Mouse (Mus musculus) embryonic facial prominence, embryonic 10.5 days (tissue): ENCODE measurements around the gene Gpr63. TPM values are rescaled to one million over a fixed set of nuclear protein-coding genes. Genes with fewer than 3 reads are reported as not detected.
"Not testable (repeated sequence)": the region's sequence is repeated elsewhere in the genome, so short reads cannot be mapped to it uniquely, and the experiment has no call there.

Experiments used
- DNase-seq: peaks from one replicate; pipeline ENCODE4 v3.0.0-alpha.2; 2017; ENCODE audit warnings: low spot score
- H3K27ac ChIP-seq: fragments of 300-500 bp; sonication (generic); replicated peaks from 2 replicates; pipeline ENCODE4 v1.5.1; 2016; ENCODE audit warnings: mild to moderate bottlenecking
- H3K27me3 ChIP-seq: fragments of 300-500 bp; sonication (generic); replicated peaks from 2 replicates; pipeline ENCODE4 v1.6.1; 2016; ENCODE audit warnings: low read depth, mild to moderate bottlenecking; ENCODE audit not compliant: poor library complexity, severe bottlenecking
- H3K36me3 ChIP-seq: fragments of 300-500 bp; sonication (generic); replicated peaks from 2 replicates; pipeline ENCODE4 v1.6.1; 2016; ENCODE audit warnings: mild to moderate bottlenecking, moderate library complexity
- H3K4me1 ChIP-seq: fragments of 300-500 bp; sonication (generic); 2 replicates; pipeline ENCODE4 v1.6.1; 2016
- H3K4me3 ChIP-seq: fragments of 300-500 bp; sonication (generic); 2 replicates; pipeline ENCODE4 v1.5.1; 2016; ENCODE audit warnings: mild to moderate bottlenecking, moderate library complexity
- H3K9me3 ChIP-seq: fragments of 300-500 bp; sonication (generic); 2 replicates; pipeline ENCODE4 v1.6.1; 2016; ENCODE audit warnings: mild to moderate bottlenecking
- WGBS: fragments of 180-500 bp; shearing (Covaris S2); methylation state at CpG from one replicate; pipeline ENCODE4 v1.1.7; 2016; 5-methylcytosine and 5-hydroxymethylcytosine counted together
- polyA plus RNA-seq: library from polyadenylated mRNA; unstranded; fragments of >200 nt; fragmentation: Nextera tagmentation; extraction: Ambion mirVana; gene quantifications from 2 replicates; pipeline ENCODE4 v1.2.1, GENCODE M21; 2016

The Gpr63 gene
- polyA plus RNA-seq, 1 experiment from 2014 or later, result 0.95 TPM

GRCm38 (mm10) chr4:25011780-25012179, 45.6 kb downstream of the Gpr63 start:
- Histone ChIP-seq H3K4me1 (no peaks in the 10 kb centered on the region), H3K27me3 (no peaks in the 10 kb centered on the region), H3K27ac (no peak overlapping the region), H3K9me3 (no peaks in the 10 kb centered on the region), H3K4me3 (no peak overlapping the region), H3K36me3 (peaks cover 27% of the 10 kb centered on the region)
- DNase-seq, result no peak
- 59% methylated on average over 5 of the region's 5 CpGs for WGBS

DNA sequence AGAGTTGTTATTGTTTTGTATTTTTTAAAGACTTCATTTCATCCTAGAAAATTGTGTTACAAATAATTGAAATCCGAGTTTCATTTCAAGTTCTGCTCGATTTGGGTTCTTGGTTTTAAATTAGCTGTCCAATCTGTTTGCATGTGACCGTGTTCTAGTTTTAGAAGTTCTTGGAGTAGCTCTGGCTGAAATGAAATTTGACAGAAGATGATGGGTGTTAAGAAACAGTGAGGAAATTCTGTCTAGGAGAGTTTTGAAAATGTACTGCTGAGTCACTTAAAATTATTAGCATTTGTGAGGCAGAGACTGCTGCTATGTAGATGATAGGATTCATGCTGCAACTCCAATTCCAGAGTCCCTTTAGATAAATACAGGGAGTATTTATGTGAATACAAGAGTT, 46.5 kb downstream of the Gpr63 start:
- peaks cover 18% of the 10 kb centered on the region for H3K36me3 ChIP-seq
- H3K27me3 ChIP-seq, result no peaks in the 10 kb centered on the region
- no peaks in the 10 kb centered on the region for H3K9me3 ChIP-seq
- DNase-seq, result no peak
- no peak overlapping the region for H3K27ac ChIP-seq
- no peaks in the 10 kb centered on the region for H3K4me1 ChIP-seq
- no peak overlapping the region for H3K4me3 ChIP-seq
- 91% methylated on average over 3 of the region's 3 CpGs for WGBS

DNA sequence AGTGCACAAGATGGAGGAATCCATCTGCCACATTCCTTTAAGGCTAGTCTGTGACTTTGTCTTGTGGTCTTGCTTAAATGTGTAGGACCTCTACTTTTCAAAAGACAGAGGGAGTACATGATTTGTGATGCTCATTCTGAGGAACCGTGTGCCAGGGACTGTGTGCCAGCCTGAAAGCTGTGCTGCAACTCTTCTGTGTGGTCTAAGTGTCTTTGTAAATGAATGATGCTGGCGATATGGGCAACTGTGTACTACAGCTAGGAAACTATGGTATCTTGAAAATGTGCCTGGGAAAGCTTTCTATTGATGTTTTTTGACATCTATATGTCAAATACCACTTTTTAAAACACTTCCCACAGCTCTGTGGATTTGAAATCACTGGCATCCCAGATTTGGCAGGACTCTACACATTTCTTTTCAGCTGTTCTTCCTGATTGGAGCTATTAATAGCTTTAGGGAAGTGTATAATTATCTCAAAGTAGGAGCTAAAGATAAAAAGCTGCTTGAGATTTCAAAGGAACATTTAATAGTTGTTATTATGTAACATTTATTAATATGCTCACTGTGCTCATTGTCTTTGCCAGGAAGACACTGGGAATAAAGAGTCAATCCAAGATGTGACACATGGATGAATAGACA, 48.9 kb downstream of the Gpr63 start:
- 90% methylated on average over 2 of the region's 2 CpGs for WGBS
- H3K27me3 ChIP-seq, result no peaks in the 10 kb centered on the region

DNA sequence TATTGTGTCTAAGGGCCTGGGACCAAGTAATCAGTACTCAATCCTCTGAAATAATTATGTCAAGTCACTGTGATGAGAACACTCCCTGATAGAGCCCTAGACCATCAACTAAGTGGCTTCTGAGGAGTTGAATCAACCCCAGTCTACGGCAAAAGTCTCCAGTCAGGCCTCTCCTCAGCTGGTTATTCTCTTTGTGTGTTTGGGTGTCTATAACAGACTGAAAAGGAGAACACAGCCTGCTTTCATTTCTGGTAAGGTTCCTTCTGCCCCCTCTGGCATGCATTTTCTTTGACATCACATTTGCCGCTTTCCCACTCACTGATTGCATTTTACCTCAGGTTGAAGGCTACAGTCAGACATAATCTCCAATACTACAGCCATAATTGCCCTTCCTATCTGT, 62.0 kb downstream of the Gpr63 start:
- Histone ChIP-seq H3K27me3 (no peaks in the 10 kb centered on the region), H3K9me3 (no peaks in the 10 kb centered on the region), H3K4me1 (no peaks in the 10 kb centered on the region), H3K27ac (no peak overlapping the region), H3K36me3 (no peaks in the 10 kb centered on the region), H3K4me3 (no peak overlapping the region)
- DNase-seq, result no peak
- 92% methylated on average over 2 of the region's 2 CpGs for WGBS

More for the DNA sequence above, 48.9 kb downstream of the Gpr63 start:
- no peaks in the 10 kb centered on the region for H3K9me3 ChIP-seq
- no peaks in the 10 kb centered on the region for H3K36me3 ChIP-seq
- H3K27ac ChIP-seq, result no peak overlapping the region
- no peaks in the 10 kb centered on the region for H3K4me1 ChIP-seq
- H3K4me3 ChIP-seq, result no peak overlapping the region
- no peak for DNase-seq

- WGBS, result 71% methylated on average over 1 of the region's 1 CpGs
Observed at GRCm38 (mm10) chr4:25028752-25029151, 62.5 kb downstream of the Gpr63 start.

DNA sequence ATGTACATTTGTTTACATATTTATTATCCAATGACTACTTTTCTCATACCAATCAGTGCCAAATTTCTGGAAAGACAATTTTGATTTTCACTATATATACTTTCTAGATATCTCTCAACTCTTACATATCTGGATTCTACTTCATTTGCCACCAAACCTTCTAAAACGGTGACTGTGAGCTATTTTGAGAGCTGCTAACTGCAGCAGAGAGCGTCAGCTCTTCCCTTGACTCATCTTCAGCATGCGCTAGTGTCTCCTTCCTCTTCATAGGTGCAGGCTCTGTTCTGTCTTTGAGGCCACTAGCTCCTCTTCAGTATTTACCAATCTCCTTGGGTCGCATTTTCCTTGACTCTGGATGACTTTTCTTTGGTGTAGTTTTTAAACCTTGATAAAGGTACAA, 63.7 kb downstream of the Gpr63 start:
- WGBS, result 82% methylated on average over 4 of the region's 4 CpGs
- no peak for DNase-seq
- no peaks in the 10 kb centered on the region for H3K36me3 ChIP-seq
- no peak overlapping the region for H3K27ac ChIP-seq
- no peak overlapping the region for H3K4me3 ChIP-seq
- no peaks in the 10 kb centered on the region for H3K4me1 ChIP-seq
- no peaks in the 10 kb centered on the region for H3K27me3 ChIP-seq
- H3K9me3 ChIP-seq, result no peaks in the 10 kb centered on the region

More at GRCm38 (mm10) chr4:25028752-25029151, 62.5 kb downstream of the Gpr63 start:
- no peak for DNase-seq
- H3K9me3 ChIP-seq, result no peaks in the 10 kb centered on the region
- no peak overlapping the region for H3K27ac ChIP-seq
- H3K27me3 ChIP-seq, result no peaks in the 10 kb centered on the region
- no peaks in the 10 kb centered on the region for H3K4me1 ChIP-seq
- no peaks in the 10 kb centered on the region for H3K36me3 ChIP-seq
- H3K4me3 ChIP-seq, result no peak overlapping the region

- Histone ChIP-seq H3K36me3 (no peaks in the 10 kb centered on the region), H3K4me3 (no peak overlapping the region), H3K4me1 (0 out of 2 replicates have a peak, but pooled peaks cover 3% of the 10 kb centered on the region), H3K27ac (no peak overlapping the region), H3K27me3 (no peaks in the 10 kb centered on the region), H3K9me3 (no peaks in the 10 kb centered on the region)
- DNase-seq, result peak; percentile 47
- WGBS, result 23% methylated on average over 6 of the region's 6 CpGs
Observed at GRCm38 (mm10) chr4:25035158-25035791, 69.1 kb downstream of the Gpr63 start.

DNA sequence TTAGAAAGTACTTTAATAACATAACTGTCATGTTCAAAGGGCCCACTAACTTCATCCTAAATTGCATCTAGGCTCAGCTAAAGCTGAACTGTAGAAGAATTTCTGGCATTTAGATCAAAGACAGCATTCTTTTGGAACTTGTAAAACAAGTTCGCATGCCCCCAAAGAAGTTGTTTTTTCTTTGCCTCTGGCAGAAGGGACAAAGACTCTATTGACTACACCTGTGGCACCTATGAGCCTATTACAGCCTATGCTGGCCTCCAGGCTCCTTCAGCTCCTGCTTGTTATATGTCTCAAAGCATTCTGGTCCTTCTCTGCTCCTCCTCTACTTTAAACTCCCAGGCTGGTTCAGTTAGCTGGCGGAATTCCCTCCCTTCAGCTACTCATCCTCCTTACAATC, 69.6 kb downstream of the Gpr63 start:
- Histone ChIP-seq H3K9me3 (no peaks in the 10 kb centered on the region), H3K27me3 (no peaks in the 10 kb centered on the region), H3K4me1 (0 out of 2 replicates have a peak, but pooled peaks cover 3% of the 10 kb centered on the region), H3K4me3 (no peak overlapping the region), H3K27ac (no peak overlapping the region), H3K36me3 (no peaks in the 10 kb centered on the region)
- peak; percentile 9 for DNase-seq
- WGBS, result 64% methylated on average over 2 of the region's 2 CpGs

- Histone ChIP-seq H3K4me1 (0 out of 2 replicates have a peak, but pooled peaks cover 3% of the 10 kb centered on the region), H3K9me3 (no peaks in the 10 kb centered on the region), H3K4me3 (no peak overlapping the region), H3K27me3 (no peaks in the 10 kb centered on the region), H3K36me3 (no peaks in the 10 kb centered on the region), H3K27ac (0 out of 2 replicates have a peak overlapping the region, but pooled peaks have one; percentile 19)
- no peak for DNase-seq
- WGBS, result 81% methylated on average over 2 of the region's 2 CpGs
Observed at GRCm38 (mm10) chr4:25037260-25037659, 71.1 kb downstream of the Gpr63 start.

DNA sequence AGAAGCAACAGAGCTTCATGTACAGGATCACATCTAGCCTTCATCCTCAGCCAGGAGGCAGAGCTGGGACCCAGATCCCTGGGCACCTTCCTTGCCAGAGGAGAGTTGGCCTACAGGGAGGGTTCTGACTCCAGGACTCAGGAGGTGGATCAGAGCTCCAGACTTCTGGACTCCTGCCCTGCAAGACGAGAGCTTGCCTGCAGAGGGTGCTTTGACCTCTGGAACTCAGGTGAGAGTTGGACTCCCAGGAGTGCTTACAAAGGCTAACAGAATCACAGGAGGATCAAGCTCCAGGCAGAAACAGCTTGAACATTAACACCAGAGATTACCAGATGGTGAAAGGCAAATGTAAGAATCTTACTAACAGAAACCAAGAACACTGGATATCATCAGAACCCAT, 89.3 kb downstream of the Gpr63 start:
- H3K27ac ChIP-seq, H3K27me3 ChIP-seq, H3K4me1 ChIP-seq, DNase-seq, H3K36me3 ChIP-seq, H3K9me3 ChIP-seq, H3K4me3 ChIP-seq: not testable (repeated sequence)
- WGBS, result 60% methylated on average over 1 of the region's 1 CpGs

Other genes with a start within 250 kb of the Gpr63 start
- 2.3 and 2.6 TPM in 2 replicates for gene Klhl32, start 115.3 kb upstream of the Gpr63 start, polyA plus RNA-seq
- gene Ndufaf4, start 68.3 kb upstream of the Gpr63 start, polyA plus RNA-seq, result 54.8 and 57.4 TPM in 2 replicates